Mouse (Mus musculus) spleen, adult 2 months (tissue): ENCODE measurements around the gene Zbtb24. TPM values are rescaled to one million over a fixed set of nuclear protein-coding genes. Genes with fewer than 3 reads are reported as not detected.
"Not testable (repeated sequence)": the region's sequence is repeated elsewhere in the genome, so short reads cannot be mapped to it uniquely, and the experiment has no call there.

Experiments used
- DNase-seq, 2 experiments: peaks; one replicate each; pipeline versions ENCODE4 v3.0.0 to v3.0.0-alpha.2; 2012 to 2021; ENCODE audit warnings: low spot score in 2 of 2, low read depth in 1 of 2
- H3K27ac ChIP-seq: fragments of 200-500 bp; 2 replicates; pipeline ENCODE4 v1.5.1; 2012; ENCODE audit warnings: low read length, inconsistent platforms; ENCODE audit not compliant: insufficient read depth
- H3K27me3 ChIP-seq: fragments of 200-500 bp; 2 replicates; pipeline ENCODE4 v1.6.1; 2012; ENCODE audit warnings: mild to moderate bottlenecking, moderate library complexity, low read length, inconsistent platforms; ENCODE audit not compliant: control insufficient read depth, insufficient read depth
- H3K36me3 ChIP-seq: fragments of 200-500 bp; 2 replicates; pipeline ENCODE4 v1.6.1; 2012; ENCODE audit warnings: mild to moderate bottlenecking, low read length, inconsistent platforms; ENCODE audit not compliant: control insufficient read depth, insufficient read depth
- H3K4me1 ChIP-seq: fragments of 200-500 bp; 2 replicates; pipeline ENCODE4 v1.6.1; 2011; ENCODE audit warnings: inconsistent platforms; ENCODE audit not compliant: control insufficient read depth, insufficient read depth, insufficient read length
- H3K4me3 ChIP-seq: fragments of 200-500 bp; 2 replicates; pipeline ENCODE4 v1.5.1; 2011; ENCODE audit warnings: mild to moderate bottlenecking, inconsistent platforms; ENCODE audit not compliant: insufficient read depth, insufficient read length; ENCODE audit errors: extremely low read depth
- CTCF ChIP-seq: fragments of 200-500 bp; IDR thresholded peaks from 2 replicates; pipeline ENCODE4 v1.5.1; 2011; ENCODE audit warnings: mild to moderate bottlenecking, inconsistent platforms; ENCODE audit not compliant: insufficient read depth, insufficient read length, insufficient replicate concordance; ENCODE audit errors: extremely low read depth
- POLR2A ChIP-seq: fragments of 200-500 bp; IDR thresholded peaks from 2 replicates; pipeline ENCODE4 v1.6.1; 2011; ENCODE audit warnings: low read depth, low read length, inconsistent platforms
- WGBS: fragments of 180-500 bp; shearing (Covaris S2); methylation state at CpG from one replicate; pipeline ENCODE4 v1.1.7; 2018; 5-methylcytosine and 5-hydroxymethylcytosine counted together
- polyA plus RNA-seq: library from polyadenylated mRNA; depleted of rRNA; stranded (reverse); fragments of >200 nt; gene quantifications from 2 replicates; pipeline ENCODE4 v1.2.3, GENCODE M21; 2012; rRNA removed

The Zbtb24 gene
- polyA plus RNA-seq, 1 experiment, result 13.2 TPM

DNA sequence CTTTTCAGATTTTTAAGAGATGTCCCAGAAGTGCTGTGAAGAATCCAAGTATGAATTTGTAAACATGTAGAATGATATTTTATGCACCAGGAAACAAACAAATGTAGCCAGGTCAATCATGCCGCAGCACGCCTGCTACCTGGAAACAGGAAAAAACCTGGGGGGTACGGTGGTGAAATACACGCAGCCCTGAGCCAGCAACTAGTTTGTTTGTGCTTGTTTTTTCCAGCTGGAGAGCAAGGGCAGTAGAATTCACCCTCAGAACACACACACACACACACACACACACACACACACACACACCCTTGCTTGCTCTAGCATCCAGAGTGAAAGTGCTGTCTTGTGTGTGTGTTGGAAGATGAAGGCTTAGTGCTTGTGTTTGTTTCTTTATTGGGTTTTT, 40.9 kb downstream of the Zbtb24 start:
- 26% methylated on average over 4 of the region's 4 CpGs for WGBS
- Histone ChIP-seq H3K27me3 (no peaks in the 10 kb centered on the region), H3K4me3 (no peak overlapping the region), H3K4me1 (no peaks in the 10 kb centered on the region; the same call in none of the 2 replicates), H3K27ac (no peak overlapping the region), H3K36me3 (peaks cover 14% of the 10 kb centered on the region)
- DNase-seq, result no peak
- TF ChIP-seq CTCF, result no peak
- no peak for TF ChIP-seq POLR2A

DNA sequence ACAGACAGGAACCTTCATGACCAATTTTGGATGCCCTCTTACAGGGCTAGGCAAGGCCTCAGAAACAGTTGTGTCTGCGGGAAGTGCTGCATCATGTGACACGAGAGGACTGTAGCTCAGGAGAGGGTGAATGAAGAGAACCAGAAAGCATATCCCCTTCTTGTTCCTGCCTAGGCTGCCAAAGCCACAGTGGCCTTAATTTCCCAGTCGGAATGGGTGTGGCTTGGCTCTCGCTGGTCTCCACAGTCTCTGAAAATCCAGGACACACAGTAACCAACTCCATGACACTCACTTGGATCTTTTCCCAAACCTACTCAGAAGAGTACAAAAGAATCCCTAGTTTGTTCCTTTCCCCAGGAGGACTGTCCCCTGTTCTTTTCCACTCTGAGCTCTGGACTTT, 50.8 kb downstream of the Zbtb24 start:
- TF ChIP-seq CTCF (no peak), POLR2A (no peak)
- no peak overlapping the region for H3K4me3 ChIP-seq
- H3K27me3 ChIP-seq, result no peaks in the 10 kb centered on the region
- no peaks in the 10 kb centered on the region for H3K4me1 ChIP-seq
- no peaks in the 10 kb centered on the region for H3K36me3 ChIP-seq
- WGBS, result 74% methylated on average over 4 of the region's 4 CpGs
- DNase-seq, result no peak
- H3K27ac ChIP-seq, result no peak overlapping the region

DNA sequence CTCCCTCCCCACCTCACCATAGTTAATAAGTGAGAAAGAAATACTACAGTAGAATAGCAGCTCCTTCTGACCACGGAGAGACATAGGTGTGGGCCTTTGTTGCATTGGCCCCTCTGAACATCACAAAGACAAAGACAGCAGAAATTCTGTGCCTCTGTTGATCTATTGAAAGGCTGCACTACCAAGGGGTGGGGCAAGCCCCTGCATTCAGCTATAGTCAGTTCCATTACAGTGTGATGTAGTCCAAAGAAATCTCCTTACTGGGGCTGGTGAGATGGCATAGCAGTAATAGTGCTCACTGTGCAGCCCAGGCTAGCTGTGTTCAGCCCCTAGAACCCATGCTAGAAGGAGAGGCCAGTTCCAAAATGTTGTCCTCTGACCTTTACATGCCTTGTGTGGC, 54.8 kb downstream of the Zbtb24 start:
- H3K4me1 ChIP-seq, result no peaks in the 10 kb centered on the region
- no peak overlapping the region for H3K4me3 ChIP-seq
- H3K27ac ChIP-seq, result no peak overlapping the region
- WGBS, result 92% methylated on average over 1 of the region's 1 CpGs
- TF ChIP-seq CTCF (no peak), POLR2A (no peak)
- no peaks in the 10 kb centered on the region for H3K36me3 ChIP-seq
- no peak for DNase-seq
- H3K27me3 ChIP-seq, result no peaks in the 10 kb centered on the region

DNA sequence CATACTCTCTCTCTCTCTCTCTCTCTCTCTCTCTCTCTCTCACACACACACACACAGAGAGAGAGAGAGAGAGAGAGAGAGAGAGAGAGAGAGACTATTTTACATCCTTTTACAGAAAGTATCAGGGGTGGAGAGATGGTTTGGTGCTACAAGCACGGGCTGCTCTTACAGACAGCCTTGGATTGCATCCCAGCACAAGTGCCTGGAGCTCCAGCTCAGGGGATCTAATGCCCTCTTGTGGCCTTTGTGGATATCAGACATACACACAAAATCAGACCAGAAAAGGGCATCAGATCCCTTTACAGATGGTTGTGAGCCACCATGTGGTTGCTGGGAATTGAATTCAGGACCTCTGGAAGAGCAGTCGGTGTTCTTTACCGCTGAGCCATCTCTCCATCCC, 55.3 kb downstream of the Zbtb24 start:
- H3K36me3 ChIP-seq, H3K4me3 ChIP-seq, H3K4me1 ChIP-seq, H3K27ac ChIP-seq, H3K27me3 ChIP-seq: not testable (repeated sequence)
- DNase-seq, result peak; percentile 41 to 53
- 4% methylated on average over 3 of the region's 3 CpGs for WGBS
- peak; percentile 76; the same call in 1 of the 2 replicates for TF ChIP-seq CTCF

DNA sequence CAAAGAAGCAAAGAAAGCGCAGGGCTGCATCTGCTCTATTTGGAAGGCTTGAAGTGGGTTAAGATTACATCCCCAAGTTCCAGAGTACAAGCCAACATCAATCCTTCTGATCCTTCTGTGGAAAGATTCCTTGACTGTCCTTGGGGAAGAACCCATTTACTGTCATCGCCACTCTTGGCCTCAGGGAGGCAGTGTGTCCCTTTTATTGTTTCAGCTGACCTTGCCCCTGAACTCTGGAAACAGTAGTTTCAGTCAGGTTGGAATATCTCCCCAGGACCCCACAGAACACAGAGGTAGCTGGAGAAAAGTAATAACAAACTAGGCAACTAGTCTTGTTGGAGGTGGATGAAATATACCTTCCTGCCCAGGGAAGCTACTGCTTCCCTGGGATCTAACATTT, 59.0 kb downstream of the Zbtb24 start:
- no peak overlapping the region for H3K27ac ChIP-seq
- no peaks in the 10 kb centered on the region for H3K4me1 ChIP-seq
- H3K36me3 ChIP-seq, result no peaks in the 10 kb centered on the region
- no peak overlapping the region for H3K4me3 ChIP-seq
- H3K27me3 ChIP-seq, result no peaks in the 10 kb centered on the region
- TF ChIP-seq CTCF, result peak; percentile 67; the same call in 1 of the 2 replicates
- no peak for TF ChIP-seq POLR2A
- DNase-seq, result peak in 1 of 2 experiments; percentile 26
- WGBS, result 74% methylated on average over 2 of the region's 2 CpGs

DNA sequence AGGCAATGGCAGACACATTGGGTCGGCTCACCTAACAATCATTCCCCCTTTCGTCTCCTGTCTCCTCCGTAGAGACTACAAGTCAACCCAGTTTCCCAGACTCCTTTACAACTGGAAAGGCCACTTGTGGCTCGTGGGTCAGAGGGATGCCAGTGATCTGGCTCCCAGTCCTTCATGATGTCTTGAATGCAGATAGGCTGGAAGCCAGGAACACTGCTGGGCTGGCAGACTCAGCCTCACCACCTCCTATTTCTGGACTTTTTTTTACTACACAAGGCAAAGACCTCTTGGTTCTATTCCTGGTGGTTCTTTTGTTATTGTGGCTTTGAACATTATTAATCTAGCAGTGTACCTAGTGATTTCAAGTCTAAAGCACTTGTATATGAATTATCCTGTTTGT, 64.1 kb downstream of the Zbtb24 start:
- TF ChIP-seq POLR2A (no peak), CTCF (no peak)
- WGBS, result 82% methylated on average over 4 of the region's 4 CpGs
- DNase-seq, result no peak
- no peaks in the 10 kb centered on the region for H3K36me3 ChIP-seq
- no peak overlapping the region for H3K4me3 ChIP-seq
- H3K4me1 ChIP-seq, result no peaks in the 10 kb centered on the region
- no peak overlapping the region for H3K27ac ChIP-seq
- no peaks in the 10 kb centered on the region for H3K27me3 ChIP-seq

DNA sequence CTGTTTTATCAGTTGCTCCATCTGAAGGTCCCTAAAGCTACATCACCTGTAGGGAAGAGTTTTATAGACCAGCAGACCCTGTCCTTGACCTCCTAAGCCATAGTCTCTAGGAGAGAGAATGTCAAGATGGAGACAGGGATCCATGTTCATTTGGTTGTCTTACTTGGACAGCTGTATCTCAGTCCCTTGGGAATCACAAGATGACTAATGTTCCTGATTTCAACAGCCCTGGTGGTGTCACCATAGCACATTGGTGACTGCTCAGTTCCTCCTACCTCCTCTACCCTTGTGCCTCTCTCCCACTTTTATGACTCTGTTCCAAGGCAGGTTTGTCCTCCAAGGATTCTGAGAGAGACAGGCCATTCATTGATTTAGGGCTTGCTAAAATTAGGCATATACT, 64.7 kb downstream of the Zbtb24 start:
- no peaks in the 10 kb centered on the region for H3K36me3 ChIP-seq
- no peak for DNase-seq
- H3K4me1 ChIP-seq, result no peaks in the 10 kb centered on the region
- no peak overlapping the region for H3K4me3 ChIP-seq
- TF ChIP-seq POLR2A (no peak), CTCF (no peak)
- H3K27me3 ChIP-seq, result no peaks in the 10 kb centered on the region
- H3K27ac ChIP-seq, result no peak overlapping the region

Other genes with a start within 250 kb of the Zbtb24 start
- gene Fig4, start 147.1 kb upstream of the Zbtb24 start, polyA plus RNA-seq, result 8.4 and 9.1 TPM in 2 replicates
- gene Ak9, start 146.4 kb upstream of the Zbtb24 start, polyA plus RNA-seq, result not detected in 2 replicates
- 130 and 143 TPM in 2 replicates for gene Mical1, start 25.9 kb downstream of the Zbtb24 start, polyA plus RNA-seq
- gene Smpd2, start 40.0 kb downstream of the Zbtb24 start, polyA plus RNA-seq, result 35.6 and 36.3 TPM in 2 replicates
- 0.08 TPM in 1 of 2 replicates, not detected in the other for gene Ppil6, start 40.1 kb downstream of the Zbtb24 start, polyA plus RNA-seq
- 65.3 and 76.3 TPM in 2 replicates for gene Cd164, start 69.0 kb downstream of the Zbtb24 start, polyA plus RNA-seq